Mouse (Mus musculus) limb, embryonic 13.5 days (tissue): Measurements from ENCODE around the gene Marveld2. TPM values are rescaled to one million over a fixed set of nuclear protein-coding genes. Genes with fewer than 3 reads are reported as not detected.

Source experiments
- ATAC-seq: fragments of 200-750 bp; cut with Nextera tagmentation; 2 replicates; pipeline ENCODE4 v1.8.0; 2017; ENCODE audit warnings: low read depth, moderate number of reproducible peaks, moderate TSS enrichment; ENCODE audit not compliant: low FRiP score
- H3K27ac ChIP-seq: fragments of 300-500 bp; sonication (generic); 2 replicates; pipeline ENCODE4 v1.5.1; 2015; ENCODE audit warnings: inconsistent platforms, mild to moderate bottlenecking, moderate library complexity
- H3K27me3 ChIP-seq: fragments of 300-500 bp; sonication (generic); 2 replicates; pipeline ENCODE4 v1.6.1; 2015; ENCODE audit warnings: mild to moderate bottlenecking, inconsistent platforms
- H3K36me3 ChIP-seq: fragments of 300-500 bp; sonication (generic); 2 replicates; pipeline ENCODE4 v1.6.1; 2015; ENCODE audit warnings: inconsistent platforms, mild to moderate bottlenecking, moderate library complexity
- H3K4me1 ChIP-seq: fragments of 300-500 bp; sonication (generic); 2 replicates; pipeline ENCODE4 v1.6.1; 2015; ENCODE audit warnings: inconsistent platforms
- H3K4me2 ChIP-seq: fragments of 300-500 bp; sonication (generic); replicated peaks from 2 replicates; pipeline ENCODE4 v1.6.1; 2015; ENCODE audit warnings: inconsistent platforms, mild to moderate bottlenecking, moderate library complexity
- H3K4me3 ChIP-seq: fragments of 300-500 bp; sonication (generic); 2 replicates; pipeline ENCODE4 v1.5.1; 2015; ENCODE audit warnings: moderate library complexity, mild to moderate bottlenecking, inconsistent platforms
- H3K9ac ChIP-seq: fragments of 300-500 bp; sonication (generic); 2 replicates; pipeline ENCODE4 v1.6.1; 2015; ENCODE audit warnings: mild to moderate bottlenecking, inconsistent platforms
- H3K9me3 ChIP-seq: fragments of 300-500 bp; sonication (generic); 2 replicates; pipeline ENCODE4 v1.6.1; 2016; ENCODE audit warnings: inconsistent platforms
- WGBS: fragments of 180-500 bp; shearing (Covaris S2); methylation state at CpG from one replicate; pipeline ENCODE4 v1.1.7; 2015; 5-methylcytosine and 5-hydroxymethylcytosine counted together
- polyA plus RNA-seq: library from polyadenylated mRNA; unstranded; fragments of >200 nt; fragmentation: Nextera tagmentation; extraction: Ambion mirVana; gene quantifications from 2 replicates; pipeline ENCODE4 v1.2.1, GENCODE M21; 2015

The Marveld2 gene
- polyA plus RNA-seq, 1 experiment from 2014 or later: 4.0 TPM

DNA sequence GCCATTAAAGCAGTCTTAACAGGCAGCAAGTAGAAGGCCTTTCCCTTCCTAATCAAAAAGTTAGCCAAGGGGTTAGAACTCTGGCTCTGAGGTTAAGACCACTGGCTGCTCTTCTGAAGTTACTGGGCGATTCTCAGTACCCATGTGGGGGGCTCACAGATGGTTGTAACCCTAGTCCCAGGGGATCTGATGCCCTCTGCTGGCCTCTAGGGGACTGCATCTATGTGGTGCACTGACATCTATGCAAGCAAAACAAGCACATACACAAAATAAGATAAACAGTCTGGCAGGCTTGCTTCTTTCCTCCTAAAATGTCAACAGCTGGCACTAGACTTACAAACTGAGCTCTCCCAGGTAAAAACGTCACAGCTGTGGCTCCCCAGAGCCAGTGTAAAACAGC is 3.9 kb downstream of the Marveld2 start:
- WGBS: 48% methylated on average over 2 of the region's 2 CpGs
- H3K36me3 ChIP-seq: peaks cover 12% of the 10 kb centered on the region

GRCm38 (mm10) chr13:100612251-100612650 is 4.5 kb downstream of the Marveld2 start:
- Histone ChIP-seq H3K27me3 (peaks cover 17% of the 10 kb centered on the region), H3K4me1 (peaks cover 9% of the 10 kb centered on the region), H3K4me3 (no peak overlapping the region), H3K9me3 (peaks cover 6% of the 10 kb centered on the region; the same call in 1 of the 2 replicates), H3K36me3 (peaks cover 6% of the 10 kb centered on the region), H3K4me2 (no peak overlapping the region), H3K9ac (no peak overlapping the region), H3K27ac (no peak overlapping the region)
- 96% methylated on average over 10 of the region's 10 CpGs for WGBS
- ATAC-seq: no peak

More for the DNA sequence above, 3.9 kb downstream of the Marveld2 start:
- Histone ChIP-seq H3K4me1 (peaks cover 9% of the 10 kb centered on the region), H3K4me2 (no peak overlapping the region), H3K9ac (no peak overlapping the region), H3K4me3 (no peak overlapping the region), H3K9me3 (peaks cover under 1% of the 10 kb centered on the region; the same call in 1 of the 2 replicates), H3K27ac (no peak overlapping the region), H3K27me3 (peaks cover 23% of the 10 kb centered on the region)
- ATAC-seq: no peak

DNA sequence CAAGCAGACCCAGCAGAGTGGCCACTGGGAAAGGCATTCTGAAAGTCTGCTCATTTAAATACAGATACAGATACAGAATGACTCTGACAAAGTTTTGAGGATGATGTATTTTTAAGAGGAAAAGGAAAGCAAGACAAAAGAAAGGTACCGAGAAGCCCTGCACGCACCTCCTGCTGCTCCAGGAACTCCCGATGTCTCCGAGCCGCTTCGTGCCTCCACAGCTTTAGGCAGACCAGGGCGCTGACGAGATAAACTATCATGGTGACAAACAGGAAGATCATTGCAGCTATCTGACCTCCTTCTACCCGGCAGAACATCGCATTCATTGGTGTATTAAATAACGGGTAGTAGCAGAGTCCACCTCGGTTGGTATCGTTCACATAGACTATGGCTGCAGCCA is 5.5 kb downstream of the Marveld2 start:
- Histone ChIP-seq H3K4me3 (no peak overlapping the region), H3K4me2 (no peak overlapping the region), H3K36me3 (peaks cover 6% of the 10 kb centered on the region; the same call in 1 of the 2 replicates), H3K27ac (no peak overlapping the region), H3K9me3 (peaks cover 6% of the 10 kb centered on the region; the same call in 1 of the 2 replicates), H3K9ac (no peak overlapping the region), H3K27me3 (peaks cover 8% of the 10 kb centered on the region), H3K4me1 (peaks cover 2% of the 10 kb centered on the region; the same call in 1 of the 2 replicates)
- 93% methylated on average over 13 of the region's 13 CpGs for WGBS
- ATAC-seq: no peak

GRCm38 (mm10) chr13:100607756-100608155 is 9.0 kb downstream of the Marveld2 start:
- no peaks in the 10 kb centered on the region for H3K4me1 ChIP-seq
- no peak overlapping the region for H3K4me2 ChIP-seq
- H3K27ac ChIP-seq: no peak overlapping the region
- no peaks in the 10 kb centered on the region for H3K27me3 ChIP-seq
- WGBS: 85% methylated on average over 8 of the region's 8 CpGs
- H3K4me3 ChIP-seq: no peak overlapping the region
- ATAC-seq: no peak
- H3K9me3 ChIP-seq: peaks cover 6% of the 10 kb centered on the region; the same call in 1 of the 2 replicates
- peaks cover 6% of the 10 kb centered on the region; the same call in 1 of the 2 replicates for H3K36me3 ChIP-seq
- no peak overlapping the region for H3K9ac ChIP-seq

DNA sequence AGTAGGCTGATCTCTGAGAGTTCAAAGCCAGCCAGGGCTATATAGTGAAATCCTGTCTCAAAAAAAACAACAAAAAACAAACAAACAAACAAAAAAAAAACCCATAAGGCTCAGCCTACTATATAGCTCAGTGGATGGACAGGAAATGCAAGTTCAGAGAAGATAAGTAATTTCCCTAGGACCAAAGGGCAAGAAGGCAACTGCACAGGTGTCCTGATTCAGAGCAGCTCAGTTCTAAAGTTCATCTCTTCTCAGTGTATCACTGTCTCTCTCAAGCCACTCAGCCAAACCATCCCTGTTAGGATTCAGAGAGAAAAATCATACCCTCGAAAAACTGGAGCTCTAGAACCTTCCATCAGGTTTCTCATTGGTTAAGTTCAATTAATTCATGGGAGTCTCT is 10.9 kb downstream of the Marveld2 start:
- no peak for ATAC-seq
- WGBS: 66% methylated on average over 1 of the region's 1 CpGs
- peaks cover 6% of the 10 kb centered on the region; the same call in 1 of the 2 replicates for H3K9me3 ChIP-seq

GRCm38 (mm10) chr13:100603738-100604095 is 13.1 kb downstream of the Marveld2 start:
- Histone ChIP-seq H3K27ac (no peak overlapping the region), H3K27me3 (no peaks in the 10 kb centered on the region), H3K4me3 (no peak overlapping the region), H3K9me3 (peaks cover 6% of the 10 kb centered on the region; the same call in 1 of the 2 replicates), H3K4me2 (no peak overlapping the region), H3K9ac (no peak overlapping the region), H3K36me3 (no peaks in the 10 kb centered on the region), H3K4me1 (no peaks in the 10 kb centered on the region)
- WGBS: 85% methylated on average over 11 of the region's 11 CpGs
- ATAC-seq: no peak

More for the DNA sequence above, 10.9 kb downstream of the Marveld2 start:
- H3K4me1 ChIP-seq: no peaks in the 10 kb centered on the region
- H3K4me3 ChIP-seq: no peak overlapping the region
- H3K36me3 ChIP-seq: no peaks in the 10 kb centered on the region
- no peaks in the 10 kb centered on the region for H3K27me3 ChIP-seq
- no peak overlapping the region for H3K27ac ChIP-seq
- H3K9ac ChIP-seq: no peak overlapping the region
- H3K4me2 ChIP-seq: no peak overlapping the region

DNA sequence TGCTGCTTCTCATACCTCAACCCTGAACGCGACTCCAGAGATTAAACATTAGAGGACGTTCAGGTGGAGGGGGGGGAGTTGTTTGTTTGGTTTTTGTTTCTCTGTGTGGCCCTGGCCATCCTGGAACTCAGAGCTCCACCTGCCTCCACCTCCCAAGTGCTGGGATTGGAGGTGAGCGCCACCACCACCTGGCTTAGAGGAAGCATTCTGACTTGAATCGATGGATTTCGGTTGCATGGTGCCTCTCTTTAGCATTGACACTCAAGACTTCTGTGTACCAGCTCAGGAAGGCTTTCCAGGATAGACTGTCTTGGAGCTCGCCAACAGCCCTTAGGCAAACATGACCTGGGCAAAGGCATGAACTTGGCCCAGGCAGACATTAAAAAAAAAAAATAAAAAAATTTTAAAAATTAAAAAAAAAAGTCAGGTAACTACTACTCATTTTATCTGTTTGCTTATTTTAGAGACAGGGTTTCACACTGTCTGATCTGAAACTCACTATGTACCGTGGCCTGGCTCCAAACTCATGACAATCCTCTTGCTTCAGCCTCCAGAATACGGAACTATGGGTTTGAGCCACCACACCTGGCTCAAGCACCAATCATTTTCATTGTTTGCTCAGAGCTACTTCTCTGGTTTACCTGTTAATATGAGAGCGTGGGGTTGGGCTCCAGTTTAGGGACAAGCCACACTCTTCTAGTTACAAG is 13.6 kb downstream of the Marveld2 start:
- H3K36me3 ChIP-seq: no peaks in the 10 kb centered on the region
- no peaks in the 10 kb centered on the region for H3K4me1 ChIP-seq
- no peak overlapping the region for H3K27ac ChIP-seq
- H3K4me3 ChIP-seq: no peak overlapping the region
- no peak overlapping the region for H3K9ac ChIP-seq
- no peak for ATAC-seq
- no peaks in the 10 kb centered on the region for H3K27me3 ChIP-seq
- peaks cover 6% of the 10 kb centered on the region; the same call in 1 of the 2 replicates for H3K9me3 ChIP-seq
- whole genome bisulfite sequencing: 90% methylated on average over 10 of the region's 10 CpGs
- no peak overlapping the region for H3K4me2 ChIP-seq

DNA sequence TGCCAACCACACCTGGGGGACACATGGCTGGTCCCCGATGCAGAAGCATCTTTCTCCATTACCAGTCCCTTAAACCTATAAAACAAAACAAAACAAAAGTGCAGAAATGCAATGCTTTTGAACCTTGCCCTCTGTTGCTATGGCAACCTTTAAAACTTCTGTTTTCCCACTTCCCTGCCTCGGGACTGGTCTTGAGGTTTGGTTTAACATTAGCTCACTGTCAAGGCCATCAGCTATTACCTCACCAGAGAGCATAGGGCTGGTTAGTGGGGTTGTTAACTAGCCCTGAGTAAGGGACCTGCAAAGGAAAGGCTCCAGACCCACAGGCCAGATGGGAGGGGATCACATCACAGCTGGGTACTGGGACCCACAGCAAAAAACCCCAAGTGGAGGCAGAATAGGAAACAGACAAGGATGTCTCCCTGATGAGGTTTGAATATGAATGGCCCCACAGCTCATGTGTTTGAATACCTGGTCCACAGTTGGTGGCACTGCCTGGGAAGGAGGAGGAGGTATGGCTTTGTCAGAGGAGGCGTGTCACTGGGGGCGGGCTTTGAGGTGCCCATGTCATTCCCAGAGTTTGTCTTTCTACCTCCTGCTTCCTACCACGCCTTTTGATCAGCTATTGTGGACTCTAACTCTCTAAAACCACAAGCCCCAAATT is 14.4 kb downstream of the Marveld2 start:
- no peak overlapping the region for H3K4me2 ChIP-seq

DNA sequence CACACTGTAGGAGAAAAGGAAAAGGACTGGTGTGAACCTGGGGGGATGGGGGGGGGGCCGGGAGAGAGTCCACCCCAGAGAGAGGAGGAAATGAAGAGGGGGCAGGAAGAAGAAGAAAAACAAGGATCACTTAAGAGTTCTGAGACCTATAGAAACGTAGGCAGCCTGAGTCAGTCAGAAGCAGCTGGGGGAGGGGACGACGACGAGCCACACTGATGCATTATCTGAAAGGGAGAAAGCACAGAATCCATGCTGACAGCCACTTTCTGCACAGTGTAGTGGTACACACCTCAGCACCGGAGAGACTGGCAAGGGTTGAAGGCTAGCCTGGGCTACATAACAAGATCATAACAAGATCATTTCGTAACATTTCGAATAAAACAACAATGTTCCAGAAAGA is 15.7 kb downstream of the Marveld2 start:
- H3K36me3 ChIP-seq: no peaks in the 10 kb centered on the region
- no peak overlapping the region for H3K27ac ChIP-seq
- WGBS: 66% methylated on average over 8 of the region's 8 CpGs
- no peaks in the 10 kb centered on the region for H3K9me3 ChIP-seq
- peaks cover 7% of the 10 kb centered on the region for H3K4me1 ChIP-seq
- no peak overlapping the region for H3K4me2 ChIP-seq
- H3K9ac ChIP-seq: no peak overlapping the region
- no peak overlapping the region for H3K4me3 ChIP-seq
- H3K27me3 ChIP-seq: no peaks in the 10 kb centered on the region
- ATAC-seq: no peak

More for the DNA sequence above, 14.4 kb downstream of the Marveld2 start:
- no peaks in the 10 kb centered on the region for H3K27me3 ChIP-seq
- no peak overlapping the region for H3K9ac ChIP-seq
- H3K4me3 ChIP-seq: no peak overlapping the region
- no peaks in the 10 kb centered on the region for H3K9me3 ChIP-seq
- whole genome bisulfite sequencing: 73% methylated on average over 5 of the region's 5 CpGs
- no peaks in the 10 kb centered on the region for H3K36me3 ChIP-seq
- no peak overlapping the region for H3K27ac ChIP-seq
- no peaks in the 10 kb centered on the region for H3K4me1 ChIP-seq
- no peak for ATAC-seq

DNA sequence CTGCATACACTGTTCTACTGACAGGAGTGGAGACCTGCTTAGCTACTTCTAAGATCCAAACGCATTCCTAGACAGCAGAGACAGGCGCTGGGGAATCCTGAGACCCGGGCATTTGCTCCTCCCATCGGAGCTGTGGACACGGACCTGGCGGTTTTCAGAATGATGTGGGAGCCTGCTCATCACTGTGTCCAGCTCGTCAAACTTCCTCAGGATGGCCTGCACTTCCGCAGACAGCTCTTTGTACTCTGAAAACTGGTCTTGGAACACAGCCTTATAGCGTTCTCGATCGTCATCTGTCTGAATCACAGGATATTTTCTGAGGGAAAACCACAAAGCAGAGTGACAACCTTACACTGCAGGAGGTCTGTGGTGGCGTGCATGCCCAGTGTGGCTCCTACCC is 16.5 kb downstream of the Marveld2 start:
- H3K4me3 ChIP-seq: no peak overlapping the region
- H3K27me3 ChIP-seq: no peaks in the 10 kb centered on the region
- H3K9me3 ChIP-seq: no peaks in the 10 kb centered on the region
- H3K4me2 ChIP-seq: no peak overlapping the region
- ATAC-seq: no peak
- no peak overlapping the region for H3K9ac ChIP-seq
- no peak overlapping the region for H3K27ac ChIP-seq
- H3K36me3 ChIP-seq: no peaks in the 10 kb centered on the region
- peaks cover 10% of the 10 kb centered on the region for H3K4me1 ChIP-seq
- 84% methylated on average over 12 of the region's 12 CpGs for WGBS

DNA sequence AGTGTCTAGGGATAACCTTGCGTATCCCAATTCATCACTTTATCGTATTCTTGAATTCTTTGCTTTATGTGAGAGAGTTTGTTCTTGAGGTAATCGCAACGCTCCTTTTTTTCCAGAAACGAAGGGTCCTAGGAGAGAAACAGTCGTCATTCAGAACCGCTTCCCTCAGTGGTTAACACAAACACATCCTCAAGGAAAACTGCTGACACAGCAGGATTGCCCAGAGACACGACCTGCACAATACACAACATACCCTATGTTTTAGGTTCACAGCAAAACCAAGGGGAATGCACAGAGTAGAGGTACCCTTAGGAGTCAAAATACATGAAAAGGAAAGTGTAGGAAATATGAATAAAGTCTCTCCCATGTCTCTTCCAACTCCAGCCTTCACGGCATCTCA is 19.5 kb downstream of the Marveld2 start:
- no peak for ATAC-seq
- no peak overlapping the region for H3K4me3 ChIP-seq

DNA sequence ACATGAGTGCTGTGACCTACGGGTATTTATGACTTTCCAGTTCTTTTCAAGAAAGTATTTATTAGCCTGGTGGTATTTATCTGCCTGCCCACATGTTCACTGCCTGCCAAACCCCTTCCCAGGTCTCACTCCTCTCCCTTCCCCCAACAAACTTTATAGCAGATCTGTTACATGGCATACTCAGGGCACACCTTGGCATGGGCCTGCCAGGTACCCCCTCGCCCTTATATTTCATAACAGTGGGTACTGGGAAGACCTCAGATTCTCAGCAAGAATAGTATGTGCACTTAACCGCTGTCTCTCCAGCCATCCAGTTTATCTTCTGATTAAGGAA is 21.3 kb downstream of the Marveld2 start:
- no peak overlapping the region for H3K4me3 ChIP-seq
- H3K36me3 ChIP-seq: no peaks in the 10 kb centered on the region
- no peaks in the 10 kb centered on the region for H3K27me3 ChIP-seq
- H3K9me3 ChIP-seq: no peaks in the 10 kb centered on the region
- peaks cover 13% of the 10 kb centered on the region for H3K4me1 ChIP-seq
- no peak overlapping the region for H3K9ac ChIP-seq
- WGBS: 67% methylated on average over 3 of the region's 3 CpGs
- no peak overlapping the region for H3K27ac ChIP-seq
- no peak for ATAC-seq
- no peak overlapping the region for H3K4me2 ChIP-seq

More for the DNA sequence above, 19.5 kb downstream of the Marveld2 start:
- no peak overlapping the region for H3K27ac ChIP-seq
- no peaks in the 10 kb centered on the region for H3K36me3 ChIP-seq
- H3K4me1 ChIP-seq: peaks cover 13% of the 10 kb centered on the region
- no peaks in the 10 kb centered on the region for H3K27me3 ChIP-seq
- H3K9me3 ChIP-seq: no peaks in the 10 kb centered on the region
- 82% methylated on average over 9 of the region's 9 CpGs for WGBS
- H3K4me2 ChIP-seq: no peak overlapping the region
- H3K9ac ChIP-seq: no peak overlapping the region
